Mouse (Mus musculus) heart, postnatal 25 days (tissue): ENCODE measurements at regions not wholly inside any gene's neighbourhood (a gene's known extent, or its start where the extent isn't known, plus 50 kb on each side); places are given as distances from the start of the nearest gene placed in this dataset.

Experiments
- DNase-seq: peaks from one replicate; pipeline ENCODE4 v3.0.0; 2022; ENCODE audit warnings: low spot score
- intact Hi-C: fragments of 180-260 bp; cut with DNase I; formaldehyde crosslinking; loops from one replicate; pipeline ENCODE4 v1.15.1; 2025

DNA sequence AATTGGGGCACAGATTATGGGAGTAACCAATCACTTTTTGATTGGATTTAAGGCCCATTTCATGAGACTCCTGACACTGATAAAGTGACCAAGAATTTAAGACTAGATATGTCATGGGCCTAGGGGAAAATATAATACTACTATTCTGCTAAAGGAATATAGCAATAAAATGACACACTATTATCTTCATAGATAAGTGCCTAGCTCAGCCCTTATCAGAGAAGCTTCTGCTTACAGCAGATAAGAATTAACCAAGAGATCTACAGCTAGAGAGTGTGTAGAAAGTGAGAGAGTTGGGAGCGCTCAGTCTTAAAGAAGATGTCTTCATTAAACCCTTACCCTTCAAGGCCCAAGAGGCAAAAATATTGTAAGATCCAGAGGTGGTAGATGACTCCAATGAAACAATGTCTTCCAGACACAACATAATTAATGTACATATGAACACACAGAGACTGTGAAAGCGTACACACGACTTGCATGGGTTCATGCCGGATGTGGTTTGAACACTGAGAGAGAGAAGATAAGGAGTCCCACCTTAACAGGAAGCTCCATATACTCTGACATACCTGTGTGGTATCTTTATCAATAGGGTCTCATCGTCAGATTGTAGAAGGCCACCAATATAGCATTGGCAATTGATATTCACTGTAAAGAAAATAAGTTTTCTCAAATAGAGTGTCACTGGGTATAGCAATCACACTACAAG is 252.1 kb downstream of the Gsdmc2 start:
- intact Hi-C loops = no loop called here
- no peak for DNase-seq

DNA sequence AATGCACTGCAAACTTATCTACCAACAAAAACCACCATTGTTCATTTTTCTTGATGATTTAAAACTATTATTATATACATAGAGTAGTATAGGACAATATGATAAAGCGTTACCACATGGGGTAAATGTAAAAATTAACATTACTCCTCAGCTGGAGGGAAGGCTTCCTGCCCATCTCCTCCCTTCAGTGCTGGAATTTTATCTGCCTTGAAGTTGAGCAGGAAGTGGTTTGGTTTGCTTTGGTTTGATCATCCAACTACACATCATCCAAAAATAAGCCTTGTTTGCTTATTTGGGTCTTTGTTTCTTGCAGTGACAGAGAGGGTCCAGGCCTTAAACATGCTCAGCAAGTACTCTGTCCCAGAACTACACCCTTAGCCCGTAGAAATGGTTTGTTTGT is 285.7 kb downstream of the Gsdmc2 start:
- no peak for DNase-seq
- intact Hi-C loops = no loop called here

DNA sequence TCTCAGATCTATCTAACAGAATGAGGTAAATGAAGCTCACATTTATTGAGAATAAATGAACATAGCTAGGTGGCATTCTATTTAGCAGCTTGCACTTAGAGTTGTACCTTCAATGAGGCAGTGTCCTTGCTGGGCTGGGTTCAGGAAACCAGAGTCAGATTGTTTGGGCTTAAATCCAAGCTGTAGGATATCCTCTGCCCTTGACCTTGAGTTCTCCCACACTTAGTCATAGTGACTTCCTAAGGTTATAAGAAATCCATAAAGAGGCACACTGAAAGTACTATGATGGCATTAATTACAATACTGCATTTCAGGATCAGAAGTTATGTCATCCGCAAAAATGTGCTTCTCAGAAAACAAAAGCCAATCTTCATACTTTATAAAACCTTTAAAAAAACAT is 286.3 kb downstream of the Gsdmc2 start:
- intact Hi-C loops = no loop called here
- DNase-seq = no peak

DNA sequence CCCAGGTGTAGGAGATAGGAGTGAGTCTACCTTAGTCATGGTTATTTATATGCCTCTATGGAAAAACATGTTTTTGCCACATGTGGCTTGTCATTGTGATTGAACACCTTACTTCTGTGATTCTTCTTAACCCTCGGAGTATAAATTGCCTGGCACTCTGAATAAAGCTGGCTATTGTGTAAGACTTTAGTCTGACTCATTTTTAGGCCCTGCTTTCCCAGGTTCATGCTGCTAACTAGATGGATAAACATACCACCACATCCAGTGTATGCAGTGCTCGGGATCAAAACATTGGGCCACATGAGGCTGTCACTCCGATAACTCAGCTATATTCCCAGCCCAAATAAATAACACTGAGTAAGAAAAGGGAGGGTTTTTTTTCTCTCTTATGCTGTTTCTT is 287.2 kb downstream of the Gsdmc2 start:
- DNase-seq = no peak
- intact Hi-C loops = no loop called here

DNA sequence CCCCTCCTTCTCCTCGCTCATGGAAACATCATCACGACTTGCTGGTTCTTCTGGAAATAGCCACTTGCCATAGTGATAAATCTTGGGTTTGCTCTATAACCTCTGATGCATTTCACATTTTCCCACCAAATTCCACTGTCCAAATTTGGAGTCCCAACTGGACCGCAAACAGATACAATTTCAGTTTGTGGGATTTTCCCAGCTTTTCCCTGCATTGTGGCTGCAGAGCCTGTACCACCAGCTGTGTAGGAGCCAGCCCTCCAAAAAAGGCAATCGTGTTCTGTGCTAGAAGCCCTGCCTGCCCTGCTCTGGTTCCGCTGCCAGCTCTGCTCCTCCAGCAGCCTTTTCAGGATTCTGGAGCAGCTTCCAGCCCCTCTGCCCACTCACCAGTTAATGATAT is 291.4 kb downstream of the Gsdmc2 start:
- DNase-seq = no peak
- intact Hi-C loops = no loop called here

DNA sequence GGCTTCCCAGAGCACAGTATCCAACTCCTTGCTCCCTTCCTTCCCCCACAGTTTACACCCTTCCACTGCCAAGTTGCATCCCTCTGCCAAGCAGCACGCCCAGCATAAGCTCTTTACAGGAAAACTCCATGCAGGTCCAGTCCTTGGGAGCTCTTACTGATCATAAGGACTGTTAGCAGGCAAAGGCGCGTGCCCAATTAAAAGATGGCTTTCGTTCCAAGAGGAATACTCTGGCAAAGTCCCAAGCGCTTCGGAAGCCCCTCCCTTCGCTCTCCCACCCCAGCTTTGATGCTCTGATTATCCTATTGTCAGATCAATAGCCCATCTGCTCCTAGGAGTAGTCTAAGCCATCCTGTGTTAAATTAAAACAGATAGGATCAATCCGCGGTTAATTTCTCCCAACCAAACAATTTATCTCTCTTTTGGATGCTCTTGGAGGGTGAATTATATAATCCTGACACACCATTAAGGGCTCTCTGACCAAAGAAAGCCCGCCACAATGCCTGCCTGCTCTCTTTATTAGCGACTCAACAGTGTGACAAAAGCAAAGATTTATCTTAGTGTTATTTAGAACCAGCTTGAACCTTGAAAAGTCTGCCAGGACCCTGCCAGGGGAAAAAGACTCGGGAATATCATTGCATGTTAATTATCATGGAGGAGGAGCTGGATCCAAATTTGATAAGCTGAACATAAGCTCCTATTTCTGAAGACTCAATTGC is 312.5 kb downstream of the Gsdmc2 start:
- intact Hi-C loops = no loop called here
- DNase-seq = no peak

DNA sequence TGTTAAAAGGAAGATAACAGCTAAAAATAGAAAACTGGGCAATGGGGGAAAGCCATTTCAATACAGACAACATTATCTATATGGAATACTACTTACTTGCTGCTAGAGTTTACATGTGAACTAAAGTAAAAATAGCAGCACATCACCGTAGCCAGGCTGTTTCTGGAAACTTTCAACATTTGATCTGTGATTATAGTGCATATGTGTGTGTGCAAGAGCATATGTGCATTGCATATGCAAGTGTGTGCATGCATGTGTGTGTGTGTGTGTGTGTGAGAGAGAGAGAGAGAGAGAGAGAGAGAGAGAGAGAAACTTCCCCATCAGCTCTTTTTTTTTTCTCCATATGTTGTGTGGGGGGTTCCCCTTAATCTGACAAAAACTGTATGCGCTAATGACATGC is 317.7 kb downstream of the Gsdmc2 start:
- no peak for DNase-seq
- intact Hi-C loops = no loop called here

DNA sequence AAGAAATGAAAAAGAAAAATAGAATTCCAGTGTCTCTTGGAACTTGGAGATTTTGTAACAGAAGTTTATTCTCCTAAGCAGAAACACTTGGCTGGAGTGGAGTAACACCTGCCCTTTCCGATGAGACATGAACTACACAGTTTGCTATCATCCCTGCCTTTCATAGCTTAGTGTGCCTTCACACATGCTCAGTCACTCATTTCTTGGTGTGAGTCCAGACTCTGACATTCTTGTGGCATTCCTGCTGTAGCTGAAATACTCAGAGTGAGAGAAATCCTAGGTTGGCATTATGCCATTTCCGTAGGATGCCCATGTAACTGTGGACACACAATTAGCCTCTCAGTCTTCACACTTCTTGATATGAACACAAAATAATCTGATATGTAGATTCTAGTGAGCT is 318.2 kb downstream of the Gsdmc2 start:
- intact Hi-C loops = no loop called here
- no peak for DNase-seq

DNA sequence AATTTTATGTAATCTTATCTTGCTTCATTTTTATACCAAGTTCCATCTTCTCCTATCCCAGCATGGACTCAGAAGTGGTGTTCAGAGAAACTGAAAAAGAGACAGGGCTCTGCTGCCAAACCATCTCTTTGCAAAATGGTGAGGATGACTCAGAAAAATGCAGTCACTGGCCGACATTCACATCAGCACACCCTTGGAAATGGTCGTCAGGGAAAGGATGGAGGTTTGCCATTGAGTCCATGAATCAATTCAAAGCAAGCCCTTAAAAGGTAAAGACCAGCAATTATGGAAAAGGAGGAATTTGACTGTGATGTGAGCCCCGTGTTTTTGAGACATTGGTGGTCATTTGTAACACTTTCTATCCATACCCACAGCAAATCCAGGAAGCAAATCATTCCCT is 327.7 kb downstream of the Gsdmc2 start:
- no peak for DNase-seq
- intact Hi-C loops = no loop called here

DNA sequence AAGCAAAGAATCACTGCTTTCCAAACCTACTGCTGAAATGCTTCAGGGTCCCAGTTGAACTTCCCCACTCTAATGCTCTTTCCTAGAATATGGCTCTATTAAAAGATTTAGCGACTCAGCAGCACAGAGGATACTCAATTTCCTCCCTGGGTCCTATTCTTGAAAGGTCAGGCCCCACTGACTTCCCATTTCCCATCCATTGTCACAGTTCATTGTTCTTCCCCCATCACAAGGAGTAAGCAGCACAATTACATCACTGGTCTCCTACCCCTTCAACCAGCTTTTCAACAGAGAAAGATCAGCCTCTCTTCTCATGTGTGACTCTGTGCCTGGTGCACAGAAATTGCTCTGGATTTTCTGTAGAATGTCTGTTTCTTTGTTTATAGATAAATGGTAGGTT is 344.5 kb downstream of the Gsdmc2 start:
- intact Hi-C loops = no loop called here
- no peak for DNase-seq

DNA sequence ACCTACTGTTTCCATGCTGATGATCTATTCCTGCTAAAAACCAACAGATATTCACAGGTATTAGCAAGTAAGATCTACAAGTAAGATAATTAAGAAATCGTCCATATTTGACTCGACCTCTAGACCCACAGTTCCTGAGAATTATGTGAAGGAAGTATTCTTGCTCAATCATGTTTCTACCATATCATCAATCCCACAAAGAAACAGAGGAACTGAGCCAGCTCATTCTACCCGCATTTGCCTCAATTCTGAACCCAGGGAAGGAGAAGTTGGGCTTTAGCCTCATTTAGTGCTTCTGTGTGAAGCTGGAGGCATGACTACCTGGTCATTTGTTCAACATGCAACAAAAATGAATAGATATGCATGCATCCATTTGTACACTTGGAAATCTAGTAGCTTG is 346.5 kb downstream of the Gsdmc2 start:
- DNase-seq = no peak
- intact Hi-C loops = no loop called here

DNA sequence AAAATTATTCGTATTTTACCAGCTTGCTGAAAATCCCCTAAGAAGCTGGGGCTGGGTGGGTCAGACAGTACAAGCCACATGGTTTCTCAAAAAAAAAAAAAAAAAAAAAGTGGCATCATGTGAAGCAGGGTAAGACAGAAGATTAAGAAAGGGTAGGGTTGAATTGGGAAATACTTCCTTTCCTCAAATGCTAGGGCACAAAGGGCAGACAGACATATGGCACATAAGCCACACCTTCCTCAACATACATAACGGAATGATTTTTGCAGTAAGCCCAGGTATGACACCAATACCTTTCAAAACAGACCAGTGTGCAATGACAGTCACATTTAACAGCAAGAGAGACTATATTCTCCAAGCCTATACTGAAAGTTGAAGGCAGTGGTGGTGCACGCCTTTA is 347.8 kb downstream of the Gsdmc2 start:
- intact Hi-C loops = no loop called here
- DNase-seq = no peak

DNA sequence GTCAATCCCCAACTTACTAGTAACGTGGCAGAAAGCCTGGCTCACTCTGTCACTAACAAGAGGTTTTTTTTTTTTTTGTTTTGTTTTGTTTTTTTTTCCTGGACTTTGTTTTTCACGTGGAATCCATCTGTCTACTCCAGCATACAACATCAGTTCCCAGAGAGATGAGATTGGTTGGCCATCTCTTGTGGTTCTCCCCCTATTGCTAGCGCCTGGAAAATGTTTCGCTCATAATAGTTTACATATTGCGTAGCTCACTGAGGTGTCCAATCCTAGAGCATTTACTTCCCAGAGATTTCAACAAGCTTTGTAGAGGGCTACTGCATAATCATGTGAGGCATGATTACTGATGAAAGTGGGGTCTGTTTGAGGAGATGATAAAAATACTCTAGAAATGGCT is 360.1 kb downstream of the Gsdmc2 start:
- intact Hi-C loops = no loop called here
- no peak for DNase-seq

DNA sequence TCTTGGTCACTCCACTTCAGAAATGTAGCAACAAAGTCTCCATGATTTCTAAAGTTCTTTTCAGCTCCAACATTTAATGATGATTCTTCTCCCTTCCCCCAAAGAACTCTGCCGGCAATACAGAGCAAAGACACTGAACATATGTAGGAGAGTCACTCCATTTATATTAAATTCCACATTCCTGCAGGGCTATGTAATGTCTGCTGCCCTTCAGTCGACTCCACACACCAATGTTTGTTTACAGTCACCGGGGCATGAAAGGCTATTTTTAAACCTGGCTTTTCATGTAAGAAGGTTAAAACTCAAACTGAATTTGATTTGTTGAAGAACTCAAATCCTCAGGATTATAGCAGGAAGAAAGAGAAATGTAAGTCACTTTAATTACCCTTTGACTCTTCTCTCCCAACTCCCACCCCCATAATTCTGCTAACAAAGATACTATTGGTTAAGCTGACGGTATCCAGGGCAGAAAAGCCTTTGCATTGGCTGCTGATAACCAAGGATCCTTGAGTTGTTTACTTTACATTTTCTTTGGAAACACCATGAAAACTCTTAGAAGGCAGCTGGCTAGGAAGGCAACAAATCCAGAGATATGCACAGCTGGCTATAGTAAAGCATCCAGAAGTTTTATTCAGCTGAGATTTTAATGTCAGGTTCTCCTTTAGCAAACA is 360.6 kb downstream of the Gsdmc2 start:
- intact Hi-C loops = no loop called here
- DNase-seq = no peak

DNA sequence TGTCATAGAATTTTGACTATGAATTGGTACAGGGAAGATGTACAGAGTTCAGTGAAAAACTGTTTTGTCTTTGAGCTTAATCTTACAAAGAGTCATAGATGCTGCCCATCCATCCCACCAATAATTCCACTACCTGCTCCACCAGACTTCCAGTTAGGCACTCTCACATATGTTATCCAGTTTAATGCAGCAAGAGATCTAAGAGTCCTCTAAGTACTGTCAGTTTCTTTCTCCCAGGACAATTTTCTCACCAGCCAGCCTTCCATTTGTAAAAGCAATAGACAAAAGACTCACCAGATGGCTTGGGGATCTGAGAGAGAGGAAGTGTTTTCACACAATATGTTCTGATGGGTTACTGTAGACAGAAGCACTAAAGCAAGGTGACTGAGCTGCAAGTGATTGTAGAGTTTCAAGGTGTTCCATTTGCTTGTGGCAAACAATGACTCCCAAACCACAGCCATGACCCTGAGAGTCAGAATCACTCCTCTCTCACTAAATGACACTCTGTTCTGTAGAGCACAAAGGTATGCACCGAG is 365.6 kb downstream of the Gsdmc2 start:
- DNase-seq = no peak
- intact Hi-C loops = no loop called here

DNA sequence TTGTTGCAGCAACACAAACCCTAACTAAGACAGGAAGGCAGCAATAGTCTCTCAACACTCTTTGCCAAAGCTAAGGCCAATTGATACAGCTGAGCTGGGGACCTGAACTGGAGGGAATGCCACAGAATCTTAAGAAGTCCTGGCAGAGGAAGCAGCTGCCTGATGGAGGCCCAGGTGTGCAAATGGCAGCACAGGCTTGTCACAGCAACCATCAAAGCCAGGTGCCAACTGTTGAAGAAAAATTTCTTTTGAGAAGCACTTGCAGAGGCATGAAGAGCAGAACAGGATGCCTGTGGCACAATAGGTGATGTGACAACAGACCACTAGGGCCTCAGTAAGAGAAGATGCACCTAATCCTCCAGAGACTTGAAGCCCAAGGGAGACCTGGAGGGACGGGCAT is 378.1 kb downstream of the Gsdmc2 start:
- intact Hi-C loops = no loop called here
- no peak for DNase-seq

DNA sequence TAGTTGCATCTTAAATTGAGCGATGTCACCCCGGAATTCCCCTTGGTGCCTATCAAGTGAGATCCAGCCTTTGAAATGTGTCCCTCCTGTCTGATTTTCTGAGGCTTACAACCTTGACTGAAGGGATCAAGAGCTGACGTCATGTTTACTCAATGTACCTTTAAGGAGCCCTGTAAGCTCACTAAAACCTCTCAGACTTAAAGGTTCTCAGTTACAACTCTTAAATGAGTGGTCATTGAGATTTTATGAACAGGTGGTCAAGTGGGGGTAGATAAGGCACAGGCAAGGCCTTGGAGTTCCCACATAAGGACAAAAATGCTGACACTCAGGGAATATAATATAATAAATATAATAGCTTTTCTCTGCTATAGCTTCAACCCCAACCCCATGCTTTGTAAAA is 392.4 kb downstream of the Gsdmc2 start:
- DNase-seq = no peak
- intact Hi-C loops = no loop called here

DNA sequence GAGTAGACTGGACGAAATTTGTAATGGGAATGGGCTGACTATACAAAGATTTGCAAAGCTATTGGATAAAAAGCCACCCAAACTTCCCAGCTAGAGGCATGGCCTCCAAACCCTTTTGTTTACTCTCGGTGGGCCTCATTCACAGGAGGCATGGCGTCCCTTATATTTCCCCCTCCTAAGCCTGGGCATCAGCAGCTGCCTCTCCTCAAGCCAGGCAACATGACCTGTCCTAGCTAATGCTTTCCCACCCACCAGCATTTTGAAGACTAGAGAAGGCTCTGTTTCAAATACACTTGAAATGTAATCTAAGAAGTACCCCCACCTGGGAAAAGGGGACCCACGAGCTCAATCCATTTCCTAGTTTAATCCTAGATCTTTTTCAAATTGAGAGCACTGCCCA is 398.7 kb downstream of the Gsdmc2 start:
- DNase-seq = no peak
- intact Hi-C loops = no loop called here

DNA sequence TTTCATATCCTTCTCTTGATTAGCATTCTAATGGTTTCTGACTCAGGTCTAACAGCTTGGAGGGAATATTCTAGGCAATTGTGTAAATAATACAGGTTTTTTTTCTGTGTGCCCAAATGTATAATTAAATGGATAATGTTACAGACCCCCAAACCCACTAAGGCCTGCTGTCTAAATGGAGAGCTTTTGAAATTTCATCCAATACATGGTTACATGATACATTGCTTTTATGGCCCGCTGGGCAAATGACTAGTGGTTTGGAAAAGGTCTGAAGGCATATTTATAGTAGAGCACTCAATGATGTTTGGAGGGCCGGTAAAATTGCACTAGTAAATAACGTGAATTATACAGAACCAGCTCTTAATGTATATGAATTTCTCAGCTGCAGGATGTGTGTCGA is 400.0 kb downstream of the Gsdmc2 start:
- DNase-seq = no peak
- intact Hi-C loops = no loop called here

DNA sequence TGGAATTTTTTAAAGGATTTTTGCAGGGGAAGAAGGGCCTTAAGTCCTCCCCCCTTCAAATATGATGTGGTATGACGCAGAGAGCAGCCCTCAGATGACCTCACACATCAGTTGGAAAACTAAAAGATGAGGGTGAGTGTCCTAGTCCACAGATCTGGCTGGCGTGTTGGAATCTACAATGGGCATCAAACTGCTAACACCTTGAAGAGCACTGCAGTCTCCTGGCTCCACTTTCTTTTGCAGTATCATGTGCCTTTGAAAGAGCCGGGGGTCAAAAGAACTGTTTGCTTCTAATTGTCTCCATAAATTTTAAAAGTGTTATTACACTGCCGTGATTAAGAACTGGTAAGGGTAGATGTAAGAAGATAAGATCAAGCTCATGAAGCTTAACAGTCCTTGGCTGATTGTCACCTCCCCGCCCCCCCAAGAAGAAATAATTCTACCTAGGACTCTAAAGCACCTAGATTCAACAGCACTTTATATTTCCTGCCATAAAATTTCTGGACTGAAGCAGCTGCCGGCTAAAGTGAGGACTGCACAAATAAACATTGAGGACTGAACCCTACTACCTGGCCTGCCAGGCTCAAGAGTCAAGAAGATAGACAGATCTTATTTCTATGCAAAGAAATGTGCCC is 402.7 kb downstream of the Gsdmc2 start:
- intact Hi-C loops = no loop called here
- DNase-seq = no peak

DNA sequence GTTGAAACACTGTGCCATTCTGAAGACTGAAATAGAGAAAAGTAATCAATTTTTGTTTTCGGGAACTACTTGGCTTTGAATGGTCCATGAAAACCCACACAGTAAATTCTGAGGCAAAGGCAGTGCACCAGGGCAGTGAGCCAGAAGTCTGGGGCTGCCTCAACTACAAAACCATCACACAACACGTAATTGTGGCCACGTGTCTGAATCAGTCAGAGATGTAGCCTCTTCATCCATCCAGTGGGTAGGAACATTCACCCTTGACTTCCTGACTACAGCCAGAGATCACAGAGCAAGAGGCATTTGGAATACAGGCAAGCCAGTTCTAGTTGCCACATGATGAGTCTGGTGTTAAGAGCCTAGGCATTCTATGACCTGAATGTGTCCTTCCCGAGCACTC is 432.3 kb downstream of the Gsdmc2 start:
- no peak for DNase-seq
- intact Hi-C loops = no loop called here
